Mouse (Mus musculus) hindbrain, embryonic 16.5 days (tissue): ENCODE measurements at regions not wholly inside any gene's neighbourhood (a gene's known extent, or its start where the extent isn't known, plus 50 kb on each side); places are given as distances from the start of the nearest gene placed in this dataset.
A peak's percentile ranks its signal among the peaks of the same experiment; 100 is the strongest.

Experiments used
- ATAC-seq: fragments of 200-750 bp; cut with Nextera tagmentation; 2 replicates; pipeline ENCODE4 v1.8.0; 2017; ENCODE audit warnings: moderate TSS enrichment, moderate library complexity
- H3K27ac ChIP-seq: fragments of 300-500 bp; sonication (generic); 2 replicates; pipeline ENCODE4 v1.5.1; 2014; ENCODE audit warnings: low read depth, mild to moderate bottlenecking, control low read depth, low read length, moderate library complexity
- H3K27me3 ChIP-seq: fragments of 300-500 bp; sonication (generic); replicated peaks from 2 replicates; pipeline ENCODE4 v1.6.1; 2014; ENCODE audit warnings: low read length; ENCODE audit not compliant: control insufficient read depth, insufficient read depth
- H3K36me3 ChIP-seq: fragments of 300-500 bp; sonication (generic); 2 replicates; pipeline ENCODE4 v1.6.1; 2014; ENCODE audit warnings: mild to moderate bottlenecking, low read length, moderate library complexity, mixed read lengths; ENCODE audit not compliant: control insufficient read depth, insufficient read depth
- H3K4me1 ChIP-seq: fragments of 300-500 bp; sonication (generic); 2 replicates; pipeline ENCODE4 v1.6.1; 2014; ENCODE audit warnings: low read depth, low read length; ENCODE audit not compliant: control insufficient read depth, insufficient read depth
- H3K4me2 ChIP-seq: fragments of 300-500 bp; sonication (generic); 2 replicates; pipeline ENCODE4 v1.6.1; 2014; ENCODE audit warnings: mild to moderate bottlenecking, low read length, control low read depth, moderate library complexity
- H3K4me3 ChIP-seq: fragments of 300-500 bp; sonication (generic); 2 replicates; pipeline ENCODE4 v1.5.1; 2014; ENCODE audit warnings: mild to moderate bottlenecking, low read length, control low read depth, moderate library complexity
- H3K9ac ChIP-seq: fragments of 300-500 bp; sonication (generic); 2 replicates; pipeline ENCODE4 v1.6.1; 2014; ENCODE audit warnings: low read depth, mild to moderate bottlenecking, control low read depth, low read length, moderate library complexity
- H3K9me3 ChIP-seq: fragments of 300-500 bp; sonication (generic); 2 replicates; pipeline ENCODE4 v1.6.1; 2014; ENCODE audit warnings: mild to moderate bottlenecking, low read length, moderate library complexity; ENCODE audit not compliant: control insufficient read depth
- WGBS: fragments of 180-500 bp; shearing (Covaris S2); extraction: QIAGEN DNeasy Blood & Tissue Kit; methylation state at CpG from one replicate; pipeline ENCODE4 v1.1.7; 2014; 5-methylcytosine and 5-hydroxymethylcytosine counted together

- Histone ChIP-seq H3K27ac (no peak overlapping the region; the same call in 1 of the 2 replicates), H3K36me3 (no peaks in the 10 kb centered on the region), H3K4me2 (peak overlapping the region; percentile 11), H3K4me1 (peaks cover 7% of the 10 kb centered on the region), H3K4me3 (no peak overlapping the region), H3K27me3 (no peaks in the 10 kb centered on the region), H3K9ac (no peak overlapping the region), H3K9me3 (no peaks in the 10 kb centered on the region)
- peak; percentile 86 for ATAC-seq
- WGBS: 17% methylated on average over 11 of the region's 11 CpGs
Observed at GRCm38 (mm10) chr2:64394619-64395294, 296.9 kb upstream of the Fign start.

GRCm38 (mm10) chr2:64394199-64394598 lies 296.4 kb upstream of the Fign start:
- H3K27ac ChIP-seq: no peak overlapping the region
- no peaks in the 10 kb centered on the region for H3K27me3 ChIP-seq
- H3K9ac ChIP-seq: no peak overlapping the region
- 21% methylated on average over 8 of the region's 8 CpGs for WGBS
- H3K4me1 ChIP-seq: peaks cover 7% of the 10 kb centered on the region
- ATAC-seq: no peak; the same call in 1 of the 2 replicates
- no peaks in the 10 kb centered on the region for H3K9me3 ChIP-seq
- H3K36me3 ChIP-seq: no peaks in the 10 kb centered on the region
- no peak overlapping the region for H3K4me2 ChIP-seq
- H3K4me3 ChIP-seq: no peak overlapping the region

- H3K9me3 ChIP-seq: no peaks in the 10 kb centered on the region
- WGBS: 19% methylated on average over 2 of the region's 2 CpGs
- H3K27ac ChIP-seq: 0 out of 2 replicates have a peak overlapping the region, but pooled peaks have one; percentile 23
- H3K9ac ChIP-seq: no peak overlapping the region
- no peaks in the 10 kb centered on the region; the same call in 1 of the 2 replicates for H3K4me1 ChIP-seq
- no peak overlapping the region for H3K4me2 ChIP-seq
- H3K27me3 ChIP-seq: no peaks in the 10 kb centered on the region
- peak; percentile 72 for ATAC-seq
- no peak overlapping the region for H3K4me3 ChIP-seq
- H3K36me3 ChIP-seq: no peaks in the 10 kb centered on the region
Observed at GRCm38 (mm10) chr2:64369791-64370190, 272.0 kb upstream of the Fign start.

- Histone ChIP-seq H3K4me2 (no peak overlapping the region), H3K9me3 (no peaks in the 10 kb centered on the region), H3K9ac (no peak overlapping the region), H3K4me1 (no peaks in the 10 kb centered on the region; the same call in 1 of the 2 replicates), H3K27me3 (no peaks in the 10 kb centered on the region), H3K4me3 (no peak overlapping the region), H3K36me3 (no peaks in the 10 kb centered on the region), H3K27ac (no peak overlapping the region)
- 60% methylated on average over 7 of the region's 7 CpGs for WGBS
- ATAC-seq: no peak
Observed at GRCm38 (mm10) chr2:64367188-64367587, 269.4 kb upstream of the Fign start.

GRCm38 (mm10) chr2:64366528-64366927 lies 268.7 kb upstream of the Fign start:
- Histone ChIP-seq H3K4me3 (no peak overlapping the region), H3K36me3 (no peaks in the 10 kb centered on the region), H3K4me2 (no peak overlapping the region), H3K9ac (no peak overlapping the region), H3K27me3 (no peaks in the 10 kb centered on the region), H3K4me1 (no peaks in the 10 kb centered on the region; the same call in 1 of the 2 replicates), H3K9me3 (no peaks in the 10 kb centered on the region), H3K27ac (no peak overlapping the region)
- 62% methylated on average over 5 of the region's 5 CpGs for WGBS
- ATAC-seq: no peak; the same call in 1 of the 2 replicates

GRCm38 (mm10) chr2:64356286-64356685 lies 258.4 kb upstream of the Fign start:
- Histone ChIP-seq H3K9me3 (no peaks in the 10 kb centered on the region), H3K4me2 (no peak overlapping the region), H3K9ac (no peak overlapping the region), H3K36me3 (no peaks in the 10 kb centered on the region), H3K27me3 (no peaks in the 10 kb centered on the region), H3K27ac (no peak overlapping the region), H3K4me1 (no peaks in the 10 kb centered on the region), H3K4me3 (no peak overlapping the region)
- WGBS: 92% methylated on average over 4 of the region's 4 CpGs
- ATAC-seq: no peak

- Histone ChIP-seq H3K36me3 (no peaks in the 10 kb centered on the region), H3K27me3 (no peaks in the 10 kb centered on the region), H3K9me3 (no peaks in the 10 kb centered on the region), H3K4me1 (no peaks in the 10 kb centered on the region), H3K9ac (no peak overlapping the region), H3K4me2 (no peak overlapping the region), H3K27ac (no peak overlapping the region), H3K4me3 (no peak overlapping the region)
- WGBS: 21% methylated on average over 2 of the region's 2 CpGs
- no peak for ATAC-seq
Observed at GRCm38 (mm10) chr2:64325499-64325898, 227.7 kb upstream of the Fign start.
